Mouse (Mus musculus) lung, postnatal 0 days (tissue): Measurements from ENCODE around the gene Thrb.

Experiments
- CTCF ChIP-seq: IDR thresholded peaks from 2 replicates; pipeline ENCODE4 v1.5.1; 2016; ENCODE audit warnings: antibody characterized with exemption, mild to moderate bottlenecking
- EP300 ChIP-seq: IDR thresholded peaks from 2 replicates; pipeline ENCODE4 v1.6.1; 2016; ENCODE audit warnings: antibody characterized with exemption, mild to moderate bottlenecking, control low read depth

DNA sequence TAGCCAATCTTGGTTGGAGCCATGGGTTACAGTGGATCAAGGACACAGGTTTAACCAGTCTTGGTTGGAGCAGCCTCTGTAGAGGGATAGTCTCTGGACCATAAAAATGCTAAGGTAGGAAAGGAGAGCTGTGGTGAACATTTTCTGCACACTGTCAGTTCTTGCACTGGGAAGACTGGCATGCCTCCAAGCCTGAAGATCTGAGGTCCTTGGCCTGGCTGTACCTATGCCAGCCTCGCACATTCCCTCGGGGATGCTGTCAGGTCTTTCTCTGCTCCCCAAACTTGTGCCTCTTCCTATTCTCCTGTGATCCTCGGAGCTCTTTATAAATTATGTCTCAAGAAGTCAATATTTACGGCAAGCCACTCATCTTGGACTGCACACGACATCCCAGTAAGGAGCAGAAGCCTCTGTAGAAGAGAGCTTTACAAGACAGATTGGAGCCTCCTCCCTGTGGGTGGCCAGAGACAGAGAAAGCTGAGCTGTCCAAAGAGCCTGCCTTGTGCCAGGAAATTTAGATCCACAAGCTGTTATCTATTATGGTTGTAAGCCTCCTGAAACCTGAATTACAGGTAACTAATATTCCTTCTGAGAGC lies 199.8 kb downstream of the Thrb start:
- no peak for TF ChIP-seq CTCF
- TF ChIP-seq EP300, result no peak
